Mouse (Mus musculus) stomach, postnatal 0 days (tissue): ENCODE data around the gene Doc2g. TPM values are rescaled to one million over a fixed set of nuclear protein-coding genes. Genes with fewer than 3 reads are reported as not detected.
"Not testable (repeated sequence)": the region's sequence is repeated elsewhere in the genome, so short reads cannot be mapped to it uniquely, and the experiment has no call there.

Experiments used
- ATAC-seq: fragments of 200-750 bp; cut with Nextera tagmentation; 2 replicates; pipeline ENCODE4 v1.8.0; 2017; ENCODE audit not compliant: low FRiP score, low TSS enrichment
- DNase-seq: peaks from one replicate; pipeline ENCODE4 v3.0.0-alpha.2; 2016; ENCODE audit warnings: low spot score
- H3K27ac ChIP-seq: fragments of 300-500 bp; sonication (generic); replicated peaks from 2 replicates; pipeline ENCODE4 v1.5.1; 2014; ENCODE audit warnings: mild to moderate bottlenecking, control low read depth
- H3K27me3 ChIP-seq: fragments of 300-500 bp; sonication (generic); 2 replicates; pipeline ENCODE4 v1.6.1; 2014; ENCODE audit warnings: low read length; ENCODE audit not compliant: control insufficient read depth, insufficient read depth
- H3K36me3 ChIP-seq: fragments of 300-500 bp; sonication (generic); 2 replicates; pipeline ENCODE4 v1.6.1; 2014; ENCODE audit warnings: low read length, mixed read lengths; ENCODE audit not compliant: control insufficient read depth, insufficient read depth
- H3K4me1 ChIP-seq: fragments of 300-500 bp; sonication (generic); replicated peaks from 2 replicates; pipeline ENCODE4 v1.6.1; 2014; ENCODE audit warnings: antibody characterized with exemption; ENCODE audit not compliant: control insufficient read depth, insufficient read depth
- H3K4me2 ChIP-seq: fragments of 300-500 bp; sonication (generic); replicated peaks from 2 replicates; pipeline ENCODE4 v1.6.1; 2014; ENCODE audit warnings: low read depth, mild to moderate bottlenecking, control low read depth, moderate library complexity
- H3K4me3 ChIP-seq: fragments of 300-500 bp; sonication (generic); 2 replicates; pipeline ENCODE4 v1.5.1; 2014; ENCODE audit warnings: low read depth, low read length, control low read depth
- H3K9ac ChIP-seq: fragments of 300-500 bp; sonication (generic); 2 replicates; pipeline ENCODE4 v1.6.1; 2014; ENCODE audit warnings: mild to moderate bottlenecking, low read length, control low read depth, mixed read lengths
- H3K9me3 ChIP-seq: fragments of 300-500 bp; sonication (generic); 2 replicates; pipeline ENCODE4 v1.6.1; 2016; ENCODE audit warnings: low read length; ENCODE audit not compliant: control insufficient read depth
- CTCF ChIP-seq: IDR thresholded peaks from 2 replicates; pipeline ENCODE4 v1.5.1; 2016; ENCODE audit warnings: antibody characterized with exemption, low read depth, mild to moderate bottlenecking, moderate library complexity
- EP300 ChIP-seq: optimal IDR thresholded peaks from 2 replicates; pipeline ENCODE3; 2016; ENCODE audit warnings: antibody characterized with exemption
- WGBS: fragments of 180-500 bp; shearing (Covaris S2); extraction: QIAGEN DNeasy Blood & Tissue Kit; methylation state at CpG from one replicate; pipeline ENCODE4 v1.1.7; 2014; 5-methylcytosine and 5-hydroxymethylcytosine counted together
- polyA plus RNA-seq: library from polyadenylated mRNA; unstranded; fragments of >200 nt; fragmentation: Nextera tagmentation; extraction: Ambion mirVana; gene quantifications from 2 replicates; pipeline ENCODE4 v1.2.1, GENCODE M21; 2015

Gene Doc2g
- polyA plus RNA-seq, 1 experiment from 2014 or later = 1.2 TPM

DNA sequence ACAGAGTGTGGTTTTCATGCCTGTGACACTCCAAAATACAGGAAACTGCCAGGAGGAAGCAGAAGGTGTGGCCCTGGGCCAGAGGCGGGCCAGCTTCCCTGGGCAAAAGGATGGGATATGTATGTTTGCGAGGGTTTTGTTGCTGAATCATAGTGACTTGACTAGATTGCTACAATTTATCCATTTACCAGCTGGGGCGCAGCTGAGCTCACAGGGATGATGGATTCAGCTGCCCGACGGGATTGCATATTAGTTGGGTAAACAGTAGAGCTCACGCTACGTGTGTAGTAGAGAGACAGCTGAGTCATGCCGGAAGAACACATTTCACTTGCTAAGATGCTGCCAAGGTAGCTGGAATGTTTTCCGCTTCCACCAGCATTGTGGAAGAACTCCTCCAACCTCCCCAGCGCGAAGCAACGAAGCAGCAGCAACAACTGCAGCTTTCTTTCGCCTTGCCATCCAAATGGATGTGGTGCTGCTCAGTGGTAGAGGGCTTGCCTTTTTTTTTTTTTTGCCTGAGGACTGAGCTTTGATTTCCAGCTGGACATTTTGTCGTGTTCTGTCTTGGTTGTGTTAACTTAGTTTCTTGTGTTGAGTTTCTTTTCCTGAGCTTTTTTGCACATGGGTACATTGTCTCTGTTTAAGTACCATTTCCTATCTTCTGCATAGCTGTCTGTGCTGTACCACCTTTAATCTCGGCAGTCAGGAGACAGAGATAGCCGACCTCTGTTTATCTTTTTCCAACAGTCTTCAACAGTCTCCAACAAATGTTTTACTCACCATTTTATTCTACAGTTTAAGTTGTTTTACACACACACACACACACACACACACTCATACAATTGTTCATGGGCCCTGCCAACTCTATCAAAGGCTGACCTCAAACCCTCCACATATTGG is 43.1 kb downstream of the Doc2g start, which contains the start of gene Gstp2:
Gstp2 (minus strand) TSS at position 58 of the 900 bp plus-strand sequence.
- Histone ChIP-seq H3K27me3 (no peaks in the 10 kb centered on the region), H3K36me3 (no peaks in the 10 kb centered on the region), H3K4me1 (no peaks in the 10 kb centered on the region), H3K9me3 (no peaks in the 10 kb centered on the region), H3K4me2 (peak within 1 kb of the TSS; percentile 37), H3K27ac (peak within 1 kb of the TSS; percentile 93), H3K4me3 (no peak within 1 kb of the TSS), H3K9ac (no peak within 1 kb of the TSS)
- DNase-seq = peak; percentile 92
- WGBS = 11% methylated on average over 16 of the region's 16 CpGs
- peak; percentile 90 for ATAC-seq
- peak; percentile 96 for TF ChIP-seq EP300
- TF ChIP-seq CTCF = peak; percentile 78

DNA sequence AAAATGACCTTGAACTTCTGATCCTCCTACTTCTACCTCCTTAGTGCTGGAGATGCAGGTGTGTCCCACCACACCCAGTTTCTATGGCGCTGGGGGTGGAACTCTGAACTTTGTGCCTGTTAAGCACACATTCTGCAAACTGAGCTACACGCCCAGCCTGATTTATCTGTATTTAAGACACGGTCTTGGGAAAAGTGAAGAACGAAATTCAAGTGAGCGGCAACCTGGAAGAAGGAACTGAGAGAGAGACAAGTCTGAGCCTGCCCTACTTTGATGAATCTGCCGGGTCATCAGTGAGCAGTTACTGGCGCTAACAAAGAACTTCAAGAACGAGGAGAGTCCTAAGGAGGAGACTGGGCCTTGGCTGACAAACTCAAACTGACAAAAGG is 43.7 kb downstream of the Doc2g start:
- H3K4me3 ChIP-seq = no peak overlapping the region
- peak; percentile 62 for ATAC-seq

DNA sequence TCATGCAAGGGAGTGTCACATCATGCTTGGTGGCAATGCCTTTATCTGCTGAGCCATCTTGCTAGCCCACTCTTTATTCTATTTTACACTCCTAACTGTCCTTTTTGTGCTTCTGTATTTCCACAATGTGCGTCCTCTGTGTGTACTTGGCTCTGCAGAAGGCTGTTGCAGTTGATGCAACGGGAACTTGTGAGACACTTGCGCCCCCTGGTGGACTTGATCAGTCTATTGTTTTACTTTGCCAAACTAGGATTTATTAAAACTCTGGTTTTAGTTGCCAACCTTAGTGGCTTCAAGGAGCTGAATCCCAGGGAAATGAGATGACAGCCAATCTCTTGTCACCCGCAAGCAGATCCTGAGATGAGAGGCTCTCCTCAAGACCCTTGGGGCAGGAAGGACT is 44.7 kb downstream of the Doc2g start:
- Histone ChIP-seq H3K4me1 (no peaks in the 10 kb centered on the region), H3K27ac (peak overlapping the region; percentile 81; the same call in 1 of the 2 replicates), H3K4me3 (no peak overlapping the region), H3K27me3 (no peaks in the 10 kb centered on the region), H3K4me2 (no peak overlapping the region), H3K36me3 (no peaks in the 10 kb centered on the region), H3K9ac (no peak overlapping the region), H3K9me3 (no peaks in the 10 kb centered on the region)
- WGBS = 13% methylated on average over 4 of the region's 4 CpGs
- TF ChIP-seq CTCF = peak; percentile 88
- no peak for TF ChIP-seq EP300
- no peak for ATAC-seq
- DNase-seq = peak; percentile 84

More for the DNA sequence above, 43.7 kb downstream of the Doc2g start:
- Histone ChIP-seq H3K4me2 (no peak overlapping the region), H3K9ac (no peak overlapping the region), H3K4me1 (no peaks in the 10 kb centered on the region), H3K9me3 (no peaks in the 10 kb centered on the region), H3K36me3 (no peaks in the 10 kb centered on the region), H3K27me3 (no peaks in the 10 kb centered on the region), H3K27ac (peak overlapping the region; percentile 93)
- WGBS = 50% methylated on average over 8 of the region's 8 CpGs
- no peak for TF ChIP-seq EP300
- DNase-seq = peak; percentile 86

DNA sequence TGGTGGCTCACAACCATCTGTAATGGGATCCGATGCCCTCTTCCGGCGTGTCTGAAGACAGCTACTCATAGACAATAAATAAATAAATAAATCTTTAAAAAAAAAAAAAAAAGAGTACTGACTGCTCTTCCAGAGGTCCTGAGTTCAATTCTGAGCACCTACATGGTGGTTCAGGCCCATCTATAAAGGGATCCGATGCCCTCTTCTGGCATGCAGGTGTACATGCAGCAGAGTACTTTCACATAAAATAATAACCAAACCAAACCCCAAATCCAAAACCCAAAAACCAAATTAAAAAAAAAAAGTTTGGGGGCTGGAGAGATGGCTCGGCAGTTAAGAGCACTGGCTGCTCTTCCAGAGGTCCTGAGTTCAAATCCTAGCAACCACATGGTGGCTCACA is 46.0 kb downstream of the Doc2g start:
- H3K4me1 ChIP-seq, H3K27me3 ChIP-seq, H3K9me3 ChIP-seq, H3K36me3 ChIP-seq, H3K27ac ChIP-seq, H3K4me2 ChIP-seq, ATAC-seq, DNase-seq, H3K4me3 ChIP-seq, H3K9ac ChIP-seq: not testable (repeated sequence)
- peak; percentile 55 for TF ChIP-seq CTCF
- WGBS = 77% methylated on average over 5 of the region's 5 CpGs

DNA sequence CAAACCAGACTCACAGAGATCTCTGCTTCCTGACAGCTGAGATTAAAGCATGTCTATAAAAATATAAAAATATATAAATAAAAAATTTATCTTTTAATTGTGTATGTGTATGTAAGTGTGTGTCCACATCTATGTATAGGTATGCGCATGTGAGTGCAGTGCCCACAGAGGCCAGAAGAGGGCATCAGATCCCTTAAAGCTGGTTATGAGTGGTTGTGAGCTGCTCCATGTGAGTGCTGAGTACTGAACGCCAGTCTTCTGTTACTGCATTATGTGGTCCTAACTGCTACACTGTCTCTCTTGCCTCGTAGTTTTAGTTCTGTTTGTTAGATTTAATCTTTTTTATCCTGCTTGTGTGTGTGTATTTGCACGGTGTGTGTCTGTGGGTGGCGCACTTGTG is 47.9 kb downstream of the Doc2g start:
- WGBS = 93% methylated on average over 5 of the region's 5 CpGs
- Histone ChIP-seq H3K9me3 (no peaks in the 10 kb centered on the region), H3K27ac (no peak overlapping the region), H3K36me3 (no peaks in the 10 kb centered on the region), H3K9ac (no peak overlapping the region), H3K4me2 (no peak overlapping the region), H3K27me3 (no peaks in the 10 kb centered on the region), H3K4me3 (no peak overlapping the region), H3K4me1 (no peaks in the 10 kb centered on the region)
- TF ChIP-seq EP300 (no peak), CTCF (peak; percentile 42)
- no peak for DNase-seq
- no peak for ATAC-seq

DNA sequence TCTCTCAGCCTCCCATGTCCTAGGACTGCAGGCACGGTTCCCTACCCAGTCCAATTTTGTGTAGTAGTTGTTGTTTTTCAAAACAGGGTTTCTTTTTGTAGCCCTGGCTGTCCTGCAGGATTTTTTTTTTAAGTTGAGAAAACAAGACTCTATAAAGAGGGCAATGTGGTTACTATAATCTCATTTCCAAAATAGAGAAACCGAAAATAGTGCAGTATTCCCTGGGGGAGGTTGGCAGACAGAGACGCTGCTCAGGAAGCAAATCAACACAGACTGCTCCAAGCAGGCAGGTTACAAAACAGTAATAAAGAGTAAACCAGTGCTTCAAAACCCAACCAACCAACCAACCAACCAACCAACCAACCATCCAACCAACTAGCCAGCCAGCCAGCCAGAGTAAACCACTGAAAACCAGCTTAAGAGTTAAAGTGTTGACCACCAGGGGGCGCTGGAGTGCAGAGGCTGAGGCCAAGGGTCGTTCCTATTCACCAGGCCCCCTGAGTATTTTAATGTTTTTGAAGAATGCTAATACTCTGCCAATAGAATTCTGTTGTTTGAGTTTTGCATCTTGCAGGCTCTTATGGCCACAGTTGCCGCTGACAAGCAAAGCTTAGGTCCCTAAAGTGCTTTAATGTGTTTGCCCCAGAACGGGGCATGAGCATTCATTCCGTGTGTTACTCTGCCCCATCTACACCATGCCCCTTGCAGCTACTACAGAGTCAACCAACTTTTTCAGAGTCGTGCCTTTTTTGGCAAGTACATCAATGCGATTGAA is 48.8 kb downstream of the Doc2g start:
- TF ChIP-seq EP300 = no peak
- peak; percentile 89 for TF ChIP-seq CTCF
- Histone ChIP-seq H3K36me3 (no peaks in the 10 kb centered on the region), H3K9me3 (no peaks in the 10 kb centered on the region), H3K4me2 (no peak overlapping the region), H3K27ac (no peak overlapping the region), H3K4me1 (no peaks in the 10 kb centered on the region), H3K27me3 (no peaks in the 10 kb centered on the region), H3K4me3 (no peak overlapping the region), H3K9ac (no peak overlapping the region)
- ATAC-seq (no peak), DNase-seq (peak; percentile 66)
- 53% methylated on average over 10 of the region's 10 CpGs for WGBS
